Mouse (Mus musculus) liver, embryonic 18 days (tissue): ENCODE measurements around the gene Pparg. TPM values are rescaled to one million over a fixed set of nuclear protein-coding genes. Genes with fewer than 3 reads are reported as not detected.

Experiments used
- polyA plus RNA-seq: library from polyadenylated mRNA; depleted of rRNA; stranded (reverse); fragments of >200 nt; gene quantifications from 2 replicates; pipeline ENCODE4 v1.2.3, GENCODE M21; 2012; rRNA removed

Pparg gene
- 2.1 and 2.3 TPM in 2 replicates for polyA plus RNA-seq

DNA sequence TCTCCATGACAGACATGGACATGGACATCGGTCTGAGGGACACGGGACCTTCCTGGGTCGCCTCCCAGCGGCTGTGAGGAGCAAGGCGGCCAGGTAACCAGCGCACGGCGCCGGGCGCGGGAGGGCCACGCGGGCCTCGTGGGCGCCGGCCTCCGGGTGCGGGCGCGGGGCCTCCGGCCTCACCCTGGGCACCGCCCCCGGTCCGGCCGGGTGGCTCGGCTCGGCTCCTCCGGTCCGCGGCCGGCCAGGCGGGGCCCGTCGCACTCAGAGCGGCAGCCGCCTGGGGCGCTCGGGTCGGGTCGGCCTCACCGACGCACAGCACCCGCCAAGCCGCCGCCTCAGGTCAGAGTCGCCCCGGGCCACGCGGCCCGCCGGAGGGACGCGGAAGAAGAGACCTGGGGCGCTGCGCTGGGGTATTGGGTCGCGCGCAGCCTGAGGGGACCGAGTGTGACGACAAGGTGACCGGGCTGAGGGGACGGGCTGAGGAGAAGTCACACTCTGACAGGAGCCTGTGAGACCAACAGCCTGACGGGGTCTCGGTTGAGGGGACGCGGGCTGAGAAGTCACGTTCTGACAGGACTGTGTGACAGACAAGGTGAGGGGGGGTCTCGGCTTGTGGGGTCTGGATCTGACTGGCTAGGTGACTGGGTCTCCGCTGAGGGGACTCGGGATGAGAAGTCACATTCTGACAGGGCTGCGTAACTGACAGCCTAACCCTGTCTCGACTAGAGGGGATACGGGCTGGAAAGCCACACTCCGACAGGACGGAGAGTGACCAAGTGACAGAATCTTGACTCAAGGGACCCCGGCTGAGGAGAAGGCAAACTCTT lies at the start of gene Pparg:
TSS of gene Pparg (plus strand) at position 176 of the 830 bp plus-strand sequence.

Other genes with a start within 250 kb of the Pparg start
- gene Syn2, start 226.0 kb upstream of the Pparg start, polyA plus RNA-seq = 0.16 and 0.19 TPM in 2 replicates
- gene Gm17482, start 133.6 kb upstream of the Pparg start, polyA plus RNA-seq = not detected in 2 replicates
- gene Timp4, start 108.7 kb upstream of the Pparg start, polyA plus RNA-seq = 0.05 TPM in 2 replicates
- 4.5 and 4.7 TPM in 2 replicates for gene Tsen2, start 183.7 kb downstream of the Pparg start, polyA plus RNA-seq
- gene Mkrn2os, start 231.6 kb downstream of the Pparg start, polyA plus RNA-seq = 21.7 and 29.0 TPM in 2 replicates
- gene Mkrn2, start 241.0 kb downstream of the Pparg start, polyA plus RNA-seq = 11.6 and 15.1 TPM in 2 replicates